Mouse (Mus musculus) cerebellum, postnatal 10 days (tissue): ENCODE measurements around the gene Aim2.

Experiments used
- DNase-seq, 2 experiments: peaks; one replicate each; pipeline ENCODE4 v3.0.0; 2021; ENCODE audit warnings: mixed read lengths in 2 of 2

Aim2 gene

GRCm38 (mm10) chr1:173391754-173392153 lies 41.1 kb downstream of the Aim2 start:
- no peak for DNase-seq

GRCm38 (mm10) chr1:173398323-173398970 lies 47.8 kb downstream of the Aim2 start:
- DNase-seq: peak; percentile 90 to 94

- DNase-seq: no peak
Measured at GRCm38 (mm10) chr1:173404696-173405309, 54.1 kb downstream of the Aim2 start.

- no peak for DNase-seq
Measured at GRCm38 (mm10) chr1:173409066-173409465, 58.4 kb downstream of the Aim2 start.

- DNase-seq: no peak
Measured at GRCm38 (mm10) chr1:173411863-173412262, 61.2 kb downstream of the Aim2 start.

- DNase-seq: no peak
Measured at GRCm38 (mm10) chr1:173414631-173415030, 64.0 kb downstream of the Aim2 start.

- DNase-seq: no peak
Measured at GRCm38 (mm10) chr1:173418516-173418915, 67.8 kb downstream of the Aim2 start.

GRCm38 (mm10) chr1:173418936-173419621 lies 68.4 kb downstream of the Aim2 start:
- DNase-seq: no peak

GRCm38 (mm10) chr1:173420374-173420773 lies 69.7 kb downstream of the Aim2 start:
- no peak for DNase-seq

- no peak for DNase-seq
Measured at GRCm38 (mm10) chr1:173426345-173426744, 75.7 kb downstream of the Aim2 start.

- DNase-seq: no peak
Measured at GRCm38 (mm10) chr1:173427385-173427784, 76.7 kb downstream of the Aim2 start.

- no peak for DNase-seq
Measured at GRCm38 (mm10) chr1:173429995-173430699, 79.5 kb downstream of the Aim2 start.

- no peak for DNase-seq
Measured at GRCm38 (mm10) chr1:173432411-173432810, 81.7 kb downstream of the Aim2 start.

- no peak for DNase-seq
Measured at GRCm38 (mm10) chr1:173437161-173437953, 86.7 kb downstream of the Aim2 start.

GRCm38 (mm10) chr1:173440681-173441080 lies 90.0 kb downstream of the Aim2 start:
- no peak for DNase-seq

- no peak for DNase-seq
Measured at GRCm38 (mm10) chr1:173441210-173441609, 90.5 kb downstream of the Aim2 start.

GRCm38 (mm10) chr1:173443061-173443460 lies 92.4 kb downstream of the Aim2 start:
- DNase-seq: no peak

- no peak for DNase-seq
Measured at GRCm38 (mm10) chr1:173447067-173447466, 96.4 kb downstream of the Aim2 start.

- no peak for DNase-seq
Measured at GRCm38 (mm10) chr1:173450621-173451020, 99.9 kb downstream of the Aim2 start.

GRCm38 (mm10) chr1:173451665-173452064 lies 101.0 kb downstream of the Aim2 start:
- no peak for DNase-seq

- DNase-seq: peak; percentile 56 to 63
Measured at GRCm38 (mm10) chr1:173456139-173456754, 105.6 kb downstream of the Aim2 start.

- peak; percentile 3 to 12 for DNase-seq
Measured at GRCm38 (mm10) chr1:173456761-173457160, 106.1 kb downstream of the Aim2 start.
